Mouse (Mus musculus) embryonic facial prominence, embryonic 12.5 days (tissue): ENCODE results near the gene Brk1. TPM values are rescaled to one million over a fixed set of nuclear protein-coding genes. Genes with fewer than 3 reads are reported as not detected.

ENCODE experiments used
- ATAC-seq: fragments of 200-750 bp; cut with Nextera tagmentation; 2 replicates; pipeline ENCODE4 v1.8.0; 2017; ENCODE audit not compliant: insufficient number of reproducible peaks, insufficient read depth, low FRiP score, low TSS enrichment
- H3K27ac ChIP-seq: fragments of 300-500 bp; sonication (generic); 2 replicates; pipeline ENCODE4 v1.5.1; 2016; ENCODE audit warnings: mild to moderate bottlenecking
- H3K27me3 ChIP-seq: fragments of 300-500 bp; sonication (generic); 2 replicates; pipeline ENCODE4 v1.6.1; 2016; ENCODE audit warnings: mild to moderate bottlenecking, moderate library complexity
- H3K36me3 ChIP-seq: fragments of 300-500 bp; sonication (generic); 2 replicates; pipeline ENCODE4 v1.6.1; 2016; ENCODE audit warnings: mild to moderate bottlenecking
- H3K4me1 ChIP-seq: fragments of 300-500 bp; sonication (generic); 2 replicates; pipeline ENCODE4 v1.6.1; 2016
- H3K4me2 ChIP-seq: fragments of 300-500 bp; sonication (generic); replicated peaks from 2 replicates; pipeline ENCODE4 v1.6.1; 2016; ENCODE audit warnings: mild to moderate bottlenecking, moderate library complexity
- H3K4me3 ChIP-seq: fragments of 300-500 bp; sonication (generic); 2 replicates; pipeline ENCODE4 v1.5.1; 2016; ENCODE audit warnings: mild to moderate bottlenecking
- H3K9ac ChIP-seq: fragments of 300-500 bp; sonication (generic); 2 replicates; pipeline ENCODE4 v1.6.1; 2016; ENCODE audit warnings: mild to moderate bottlenecking, moderate library complexity
- H3K9me3 ChIP-seq: fragments of 300-500 bp; sonication (generic); 2 replicates; pipeline ENCODE4 v1.6.1; 2016; ENCODE audit warnings: mild to moderate bottlenecking, moderate library complexity
- WGBS: fragments of 180-500 bp; shearing (Covaris S2); methylation state at CpG from one replicate; pipeline ENCODE4 v1.1.7; 2016; 5-methylcytosine and 5-hydroxymethylcytosine counted together
- polyA plus RNA-seq: library from polyadenylated mRNA; unstranded; fragments of >200 nt; fragmentation: Nextera tagmentation; extraction: Ambion mirVana; gene quantifications from 2 replicates; pipeline ENCODE4 v1.2.1, GENCODE M21; 2016

Gene Brk1
- polyA plus RNA-seq, 1 experiment from 2014 or later: 211 TPM

DNA sequence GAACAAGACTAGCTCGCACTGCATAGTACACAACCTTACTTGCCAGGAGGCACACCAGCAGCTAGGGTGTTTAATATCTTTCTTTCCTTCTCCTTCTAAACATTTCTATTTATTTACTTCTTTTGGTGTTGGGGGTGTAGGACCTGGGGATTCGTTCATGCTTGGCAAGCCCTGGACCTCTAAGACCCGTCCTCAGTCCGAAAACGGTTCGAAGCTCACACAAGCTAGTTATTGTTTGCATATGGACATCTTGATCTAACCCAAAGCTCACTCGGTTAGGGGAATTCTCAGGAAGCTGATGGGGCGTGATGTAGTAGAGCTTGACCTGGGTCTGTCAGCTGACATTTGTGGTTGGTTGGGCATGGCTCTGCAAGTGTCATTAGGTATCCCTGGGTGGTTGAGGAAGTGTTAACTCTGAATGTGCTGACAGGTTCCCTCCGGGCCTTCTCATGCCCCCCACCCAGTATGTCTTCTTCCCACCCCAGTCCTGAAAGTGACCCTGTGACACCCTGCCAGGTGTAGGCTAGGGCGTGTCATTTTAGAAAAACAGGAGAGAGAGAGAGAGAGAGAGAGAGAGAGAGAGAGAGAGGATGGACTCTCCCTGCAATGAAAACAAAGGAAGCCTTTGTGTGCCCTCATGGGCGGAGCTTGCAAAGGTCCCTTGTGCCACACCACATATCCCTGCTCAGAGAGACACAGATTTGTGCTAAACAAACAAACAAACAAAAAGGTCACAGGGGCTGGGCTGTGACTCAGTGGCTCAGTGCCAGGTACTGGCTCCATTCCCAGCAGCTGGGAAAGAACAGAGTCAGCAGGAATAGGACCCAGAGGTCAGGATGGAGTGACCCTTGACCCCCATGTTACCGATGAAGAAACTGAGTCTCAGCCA, 57.0 kb downstream of the Brk1 start:
- Histone ChIP-seq H3K9me3 (0 out of 2 replicates have a peak, but pooled peaks cover 4% of the 10 kb centered on the region), H3K27me3 (no peaks in the 10 kb centered on the region), H3K36me3 (no peaks in the 10 kb centered on the region), H3K4me3 (no peak overlapping the region), H3K4me1 (peaks cover 11% of the 10 kb centered on the region), H3K4me2 (no peak overlapping the region), H3K27ac (no peak overlapping the region), H3K9ac (no peak overlapping the region)
- ATAC-seq: no peak
- 41% methylated on average over 12 of the region's 12 CpGs for WGBS

DNA sequence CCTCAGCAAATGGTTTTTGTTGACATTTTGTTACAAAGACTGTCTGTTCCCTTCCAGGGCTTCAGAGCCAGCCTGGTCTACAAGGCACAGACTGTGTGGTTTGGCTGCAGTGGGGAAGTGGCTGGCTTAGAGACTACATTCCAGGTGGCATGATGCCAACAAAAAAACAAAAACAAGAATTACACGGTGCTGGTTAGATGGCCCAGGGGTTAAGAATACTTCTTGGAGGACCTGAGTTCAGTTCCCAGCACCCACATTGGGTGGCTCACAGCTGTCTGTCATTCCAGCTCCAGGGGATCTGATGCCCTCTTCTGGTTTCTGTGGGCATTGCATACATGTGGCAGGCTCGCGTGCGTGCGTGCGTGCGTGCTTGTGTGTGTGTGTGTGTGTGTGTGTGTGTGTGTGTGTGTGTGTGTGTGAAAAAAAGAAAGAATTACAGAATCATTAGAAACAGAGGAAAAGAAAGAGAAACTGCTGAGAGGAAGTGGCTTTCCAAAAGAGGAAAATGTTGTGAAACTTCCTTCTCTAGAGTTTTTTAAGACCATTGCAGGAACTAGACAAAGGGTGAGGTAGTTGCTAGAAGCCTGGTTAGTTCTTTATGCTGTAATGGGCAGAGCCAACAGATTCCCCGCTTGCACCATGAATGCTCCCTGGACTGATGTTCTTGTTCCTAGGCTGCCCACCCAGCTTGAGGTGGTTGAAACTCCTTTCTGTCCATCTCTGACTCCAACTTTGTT, 58.6 kb downstream of the Brk1 start:
- 0 out of 2 replicates have a peak, but pooled peaks cover 4% of the 10 kb centered on the region for H3K9me3 ChIP-seq
- ATAC-seq: no peak
- H3K36me3 ChIP-seq: no peaks in the 10 kb centered on the region
- H3K27me3 ChIP-seq: no peaks in the 10 kb centered on the region
- no peak overlapping the region for H3K9ac ChIP-seq
- peaks cover 14% of the 10 kb centered on the region for H3K4me1 ChIP-seq
- WGBS: 93% methylated on average over 8 of the region's 8 CpGs
- no peak overlapping the region for H3K4me2 ChIP-seq
- H3K4me3 ChIP-seq: no peak overlapping the region
- H3K27ac ChIP-seq: no peak overlapping the region

DNA sequence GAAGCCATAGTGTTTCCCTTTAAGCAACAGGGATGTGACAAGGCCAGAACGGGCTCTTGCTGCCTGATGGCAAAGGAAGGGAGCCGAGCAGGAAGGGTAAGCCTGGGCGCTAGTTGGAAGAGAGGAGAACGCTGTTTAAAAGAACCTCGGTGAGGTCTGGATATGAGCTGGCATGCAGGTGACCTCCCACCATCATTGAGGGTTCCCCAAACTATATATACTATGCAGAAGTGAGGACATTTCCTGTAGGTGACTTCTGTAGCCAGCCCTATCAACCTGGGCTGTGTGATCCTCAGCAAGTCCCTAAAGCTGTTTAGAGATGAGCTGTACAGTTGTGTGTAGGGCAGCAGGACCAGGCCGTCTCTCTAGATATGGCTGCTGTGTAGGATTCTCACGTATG, 59.7 kb downstream of the Brk1 start:
- no peak for ATAC-seq
- H3K4me1 ChIP-seq: peaks cover 24% of the 10 kb centered on the region
- no peaks in the 10 kb centered on the region for H3K36me3 ChIP-seq
- WGBS: 87% methylated on average over 7 of the region's 7 CpGs
- no peaks in the 10 kb centered on the region for H3K27me3 ChIP-seq
- no peak overlapping the region for H3K4me2 ChIP-seq
- H3K9me3 ChIP-seq: 0 out of 2 replicates have a peak, but pooled peaks cover 4% of the 10 kb centered on the region
- no peak overlapping the region for H3K27ac ChIP-seq
- no peak overlapping the region for H3K4me3 ChIP-seq
- no peak overlapping the region for H3K9ac ChIP-seq

Other genes with a start within 250 kb of the Brk1 start
- 52.7 and 53.4 TPM in 2 replicates for gene Tada3, start 226.9 kb upstream of the Brk1 start, polyA plus RNA-seq
- 354 and 364 TPM in 2 replicates for gene Arpc4, start 226.7 kb upstream of the Brk1 start, polyA plus RNA-seq
- gene Ttll3, start 215.5 kb upstream of the Brk1 start, polyA plus RNA-seq: 6.3 and 6.4 TPM in 2 replicates
- 26.0 and 28.6 TPM in 2 replicates for gene Rpusd3, start 185.4 kb upstream of the Brk1 start, polyA plus RNA-seq
- gene Cidec, start 169.0 kb upstream of the Brk1 start, polyA plus RNA-seq: not detected in 2 replicates
- 75.0 and 81.6 TPM in 2 replicates for gene Jagn1, start 162.2 kb upstream of the Brk1 start, polyA plus RNA-seq
- 3.4 and 3.9 TPM in 2 replicates for gene Il17re, start 146.3 kb upstream of the Brk1 start, polyA plus RNA-seq
- gene Il17rc, start 133.3 kb upstream of the Brk1 start, polyA plus RNA-seq: 3.9 and 5.4 TPM in 2 replicates
- gene Creld1, start 121.5 kb upstream of the Brk1 start, polyA plus RNA-seq: 20.1 and 23.1 TPM in 2 replicates
- 2.9 and 3.5 TPM in 2 replicates for gene Prrt3, start 102.8 kb upstream of the Brk1 start, polyA plus RNA-seq
- gene Emc3, start 73.1 kb upstream of the Brk1 start, polyA plus RNA-seq: 85.4 and 90.9 TPM in 2 replicates
- 13.4 and 14.7 TPM in 2 replicates for gene Fancd2, start 73.1 kb upstream of the Brk1 start, polyA plus RNA-seq
- 0.13 TPM in 1 of 2 replicates, not detected in the other for gene Fancd2os, start 4.1 kb upstream of the Brk1 start, polyA plus RNA-seq
- gene Vhl, start 19.2 kb downstream of the Brk1 start, polyA plus RNA-seq: 54.5 and 56.2 TPM in 2 replicates
- 3.0 and 3.7 TPM in 2 replicates for gene Irak2, start 33.7 kb downstream of the Brk1 start, polyA plus RNA-seq
- gene Tatdn2, start 92.3 kb downstream of the Brk1 start, polyA plus RNA-seq: 0.61 and 0.95 TPM in 2 replicates
- gene Ghrl, start 115.1 kb downstream of the Brk1 start, polyA plus RNA-seq: 0.37 TPM in 1 of 2 replicates, not detected in the other
- gene Sec13, start 136.0 kb downstream of the Brk1 start, polyA plus RNA-seq: 268 and 282 TPM in 2 replicates